Mouse (Mus musculus): ENCODE data around the gene Cfap221. TPM values are rescaled to one million over a fixed set of nuclear protein-coding genes. Genes with fewer than 3 reads are reported as not detected.

Gene Cfap221
- total RNA-seq, 1 experiment = not detected

DNA sequence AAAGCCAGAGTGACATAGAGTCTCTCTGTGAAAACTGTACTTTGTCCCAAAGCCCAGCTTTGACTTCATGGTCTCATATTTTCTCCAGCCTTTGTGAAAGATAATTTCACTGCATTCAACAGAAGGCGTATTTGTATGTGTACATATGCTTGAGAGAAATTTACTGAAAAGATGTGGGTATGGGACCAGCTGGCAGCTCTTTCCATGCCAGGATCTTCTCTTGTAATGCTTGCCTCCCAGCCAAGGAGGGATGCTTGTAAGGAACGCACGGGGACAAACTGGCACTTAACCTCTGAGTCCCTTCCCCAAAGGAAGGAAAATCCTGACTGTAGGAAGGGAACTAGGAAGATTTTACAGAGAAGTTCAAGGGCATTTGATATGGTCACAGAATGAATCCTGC lies 112.8 kb downstream of the Cfap221 start:
- Histone ChIP-seq H3K9me3 (ENCODE audit: control insufficient read depth, insufficient read depth, low read depth, low read length) (no peaks in the 10 kb centered on the region), H3K9ac (ENCODE audit: insufficient read depth, low read depth, low read length, poor library complexity, severe bottlenecking) (no peak overlapping the region), H3K36me3 (ENCODE audit: control insufficient read depth, insufficient read depth, low read length, poor library complexity, severe bottlenecking) (no peaks in the 10 kb centered on the region), H3K4me3 (ENCODE audit: insufficient read depth in 1 of 2, low read depth in 1 of 2, low read length in 2 of 2, poor library complexity in 1 of 2, severe bottlenecking in 1 of 2) (no peak overlapping the region), H3K27ac (ENCODE audit: insufficient read depth, low read depth, low read length, poor library complexity, severe bottlenecking) (no peak overlapping the region), H3K4me1 (ENCODE audit: control insufficient read depth in 2 of 2, insufficient read depth in 2 of 2, low read length in 2 of 2, poor library complexity in 1 of 2) (0 out of 4 replicates have a peak, but pooled peaks cover 0 to 2% of the 10 kb centered on the region in 2 experiments)
- TF ChIP-seq CHD2 (IDR thresholded peaks at IDR 0.05; ENCODE audit: low read depth, low read length) (no peak), HCFC1 (IDR thresholded peaks at IDR 0.05; ENCODE audit: borderline replicate concordance, insufficient read depth, low read length) (no peak), ZC3H11A (IDR thresholded peaks at IDR 0.05; ENCODE audit: borderline replicate concordance, low read depth, low read length) (no peak), MAFK (IDR thresholded peaks at IDR 0.05; ENCODE audit: insufficient read depth, low read depth, low read length) (no peak), ZNF384 (IDR thresholded peaks at IDR 0.05; ENCODE audit: low read depth, low read length) (no peak)
- in situ Hi-C loops (cut with MboI; ENCODE audit: low sequenced_read_pairs in 2 of 2, unreplicated experiment in 2 of 2) = no loop called here
- no peak for DNase-seq (ENCODE audit: low read depth, low spot score)

DNA sequence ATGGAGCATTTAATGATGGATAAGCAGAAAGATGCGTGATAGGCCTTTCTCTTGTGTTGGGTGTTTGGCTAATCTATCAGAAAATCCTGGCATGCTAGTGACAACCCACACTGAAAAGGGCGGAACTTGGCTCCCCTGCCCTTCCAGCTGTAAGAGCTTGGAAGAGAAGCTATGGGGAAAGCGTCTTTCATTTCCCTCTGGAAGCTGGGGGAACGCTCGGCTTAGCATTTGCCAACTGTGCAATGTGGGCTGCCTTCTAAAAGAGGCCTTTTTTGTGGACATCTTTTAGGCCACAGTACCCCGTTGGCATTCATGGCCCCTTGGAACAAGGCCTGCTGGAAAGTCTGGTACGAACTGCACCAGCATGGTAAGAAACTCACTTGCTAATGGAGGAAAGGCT lies 118.1 kb downstream of the Cfap221 start:
- H3K9ac ChIP-seq (ENCODE audit: insufficient read depth, low read depth, low read length, poor library complexity, severe bottlenecking) = no peak overlapping the region
- H3K36me3 ChIP-seq (ENCODE audit: control insufficient read depth, insufficient read depth, low read length, poor library complexity, severe bottlenecking) = no peaks in the 10 kb centered on the region
- DNase-seq (ENCODE audit: low read depth, low spot score) = no peak
- no peak overlapping the region for H3K4me3 ChIP-seq (ENCODE audit: insufficient read depth in 1 of 2, low read depth in 1 of 2, low read length in 2 of 2, poor library complexity in 1 of 2, severe bottlenecking in 1 of 2)
- in situ Hi-C loops (cut with MboI; ENCODE audit: low sequenced_read_pairs in 2 of 2, unreplicated experiment in 2 of 2) = no loop called here
- H3K9me3 ChIP-seq (ENCODE audit: control insufficient read depth, insufficient read depth, low read depth, low read length) = no peaks in the 10 kb centered on the region
- no peaks in the 10 kb centered on the region for H3K4me1 ChIP-seq (ENCODE audit: control insufficient read depth in 2 of 2, insufficient read depth in 2 of 2, low read length in 2 of 2, poor library complexity in 1 of 2)
- H3K27ac ChIP-seq (ENCODE audit: insufficient read depth, low read depth, low read length, poor library complexity, severe bottlenecking) = no peak overlapping the region
- TF ChIP-seq HCFC1 (IDR thresholded peaks at IDR 0.05; ENCODE audit: borderline replicate concordance, insufficient read depth, low read length) (no peak), CHD2 (IDR thresholded peaks at IDR 0.05; ENCODE audit: low read depth, low read length) (no peak), MAFK (IDR thresholded peaks at IDR 0.05; ENCODE audit: insufficient read depth, low read depth, low read length) (no peak)

GRCm38 (mm10) chr1:119877469-119877868 lies 119.6 kb downstream of the Cfap221 start:
- Histone ChIP-seq H3K4me3 (ENCODE audit: insufficient read depth in 1 of 2, low read depth in 1 of 2, low read length in 2 of 2, poor library complexity in 1 of 2, severe bottlenecking in 1 of 2) (no peak overlapping the region), H3K4me1 (ENCODE audit: control insufficient read depth in 2 of 2, insufficient read depth in 2 of 2, low read length in 2 of 2, poor library complexity in 1 of 2) (no peaks in the 10 kb centered on the region), H3K9ac (ENCODE audit: insufficient read depth, low read depth, low read length, poor library complexity, severe bottlenecking) (no peak overlapping the region), H3K27ac (ENCODE audit: insufficient read depth, low read depth, low read length, poor library complexity, severe bottlenecking) (no peak overlapping the region), H3K9me3 (ENCODE audit: control insufficient read depth, insufficient read depth, low read depth, low read length) (no peaks in the 10 kb centered on the region), H3K36me3 (ENCODE audit: control insufficient read depth, insufficient read depth, low read length, poor library complexity, severe bottlenecking) (no peaks in the 10 kb centered on the region)
- no peak for DNase-seq (ENCODE audit: low read depth, low spot score)
- no peak for TF ChIP-seq HCFC1 (IDR thresholded peaks at IDR 0.05; ENCODE audit: borderline replicate concordance, insufficient read depth, low read length)
- in situ Hi-C loops (cut with MboI; ENCODE audit: low sequenced_read_pairs in 2 of 2, unreplicated experiment in 2 of 2) = no loop called here

Other genes starting within 250 kb of the Cfap221 start
- gene Ptpn4, start 159.6 kb downstream of the Cfap221 start, total RNA-seq (2012; rRNA removed) = 15.6 and 17.8 TPM in 2 replicates
- 9.5 and 11.2 TPM in 2 replicates for gene Tmem177, start 84.0 kb downstream of the Cfap221 start, total RNA-seq (2012; rRNA removed)
- 0.11 and 0.22 TPM in 2 replicates for gene Sctr, start 9.7 kb upstream of the Cfap221 start, total RNA-seq (2012; rRNA removed)
- 15.1 and 26.7 TPM in 2 replicates for gene Tmem37, start 76.8 kb upstream of the Cfap221 start, total RNA-seq (2012; rRNA removed)
- gene Dbi, start 123.8 kb upstream of the Cfap221 start, total RNA-seq (2012; rRNA removed) = 210 and 259 TPM in 2 replicates
- 5.3 and 8.3 TPM in 2 replicates for gene 3110009E18Rik, start 124.0 kb upstream of the Cfap221 start, total RNA-seq (2012; rRNA removed)